Mouse (Mus musculus) hindbrain, embryonic 12.5 days (tissue): ENCODE results near the gene Myo1b. TPM values are rescaled to one million over a fixed set of nuclear protein-coding genes. Genes with fewer than 3 reads are reported as not detected.

ENCODE experiments used
- ATAC-seq: fragments of 200-750 bp; cut with Nextera tagmentation; 2 replicates; pipeline ENCODE4 v1.8.0; 2017; ENCODE audit warnings: moderate TSS enrichment; ENCODE audit not compliant: low FRiP score
- H3K27ac ChIP-seq: fragments of 300-500 bp; sonication (generic); 2 replicates; pipeline ENCODE4 v1.5.1; 2016; ENCODE audit warnings: mild to moderate bottlenecking
- H3K27me3 ChIP-seq: fragments of 300-500 bp; sonication (generic); 2 replicates; pipeline ENCODE4 v1.6.1; 2016; ENCODE audit warnings: mild to moderate bottlenecking
- H3K36me3 ChIP-seq: fragments of 300-500 bp; sonication (generic); 2 replicates; pipeline ENCODE4 v1.6.1; 2016; ENCODE audit warnings: mild to moderate bottlenecking
- H3K4me1 ChIP-seq: fragments of 300-500 bp; sonication (generic); 2 replicates; pipeline ENCODE4 v1.6.1; 2016
- H3K4me2 ChIP-seq: fragments of 300-500 bp; sonication (generic); replicated peaks from 2 replicates; pipeline ENCODE4 v1.6.1; 2016; ENCODE audit warnings: mild to moderate bottlenecking
- H3K4me3 ChIP-seq: fragments of 300-500 bp; sonication (generic); 2 replicates; pipeline ENCODE4 v1.5.1; 2016; ENCODE audit warnings: mild to moderate bottlenecking
- H3K9ac ChIP-seq: fragments of 300-500 bp; sonication (generic); 2 replicates; pipeline ENCODE4 v1.6.1; 2016; ENCODE audit warnings: mild to moderate bottlenecking, moderate library complexity
- H3K9me3 ChIP-seq: fragments of 300-500 bp; sonication (generic); replicated peaks from 2 replicates; pipeline ENCODE4 v1.6.1; 2016; ENCODE audit warnings: mild to moderate bottlenecking
- WGBS: fragments of 180-500 bp; shearing (Covaris S2); methylation state at CpG from one replicate; pipeline ENCODE4 v1.1.7; 2016; 5-methylcytosine and 5-hydroxymethylcytosine counted together
- polyA plus RNA-seq: library from polyadenylated mRNA; unstranded; fragments of >200 nt; fragmentation: Nextera tagmentation; extraction: Ambion mirVana; gene quantifications from 2 replicates; pipeline ENCODE4 v1.2.1, GENCODE M21; 2016

Gene Myo1b
- polyA plus RNA-seq, 1 experiment from 2014 or later, result 110 TPM

DNA sequence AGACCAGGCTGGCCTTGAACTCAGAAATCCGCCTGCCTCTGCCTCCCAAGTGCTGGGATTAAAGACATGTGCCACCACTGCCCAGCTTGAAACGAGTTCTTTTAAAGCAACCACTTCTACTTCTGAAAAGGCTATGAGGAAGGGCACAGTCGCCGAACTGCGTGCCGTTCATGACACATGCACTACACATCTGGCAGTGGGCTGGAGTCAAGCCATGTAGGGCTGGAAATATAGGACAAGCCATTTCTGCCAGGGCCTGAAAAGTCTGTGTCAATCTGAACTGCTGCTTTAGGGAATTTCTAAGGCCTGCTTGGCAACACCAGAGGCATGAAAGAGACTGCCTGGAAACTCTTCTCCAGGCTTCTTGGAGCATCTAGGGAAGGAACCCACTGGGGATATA is 162.2 kb downstream of the Myo1b start:
- Histone ChIP-seq H3K4me1 (no peaks in the 10 kb centered on the region), H3K9ac (no peak overlapping the region), H3K4me3 (no peak overlapping the region), H3K9me3 (no peaks in the 10 kb centered on the region), H3K27ac (no peak overlapping the region), H3K27me3 (no peaks in the 10 kb centered on the region), H3K36me3 (peaks cover 52% of the 10 kb centered on the region), H3K4me2 (no peak overlapping the region)
- ATAC-seq, result no peak
- 90% methylated on average over 6 of the region's 6 CpGs for WGBS

GRCm38 (mm10) chr1:51751006-51751405 is 164.9 kb downstream of the Myo1b start:
- Histone ChIP-seq H3K9me3 (no peaks in the 10 kb centered on the region), H3K36me3 (peaks cover 31% of the 10 kb centered on the region), H3K9ac (no peak overlapping the region), H3K4me2 (no peak overlapping the region), H3K27ac (no peak overlapping the region), H3K4me1 (peaks cover 6% of the 10 kb centered on the region; the same call in 1 of the 2 replicates), H3K27me3 (no peaks in the 10 kb centered on the region), H3K4me3 (no peak overlapping the region)
- 83% methylated on average over 10 of the region's 10 CpGs for WGBS
- no peak for ATAC-seq

GRCm38 (mm10) chr1:51748306-51748705 is 167.6 kb downstream of the Myo1b start:
- 77% methylated on average over 2 of the region's 2 CpGs for WGBS

DNA sequence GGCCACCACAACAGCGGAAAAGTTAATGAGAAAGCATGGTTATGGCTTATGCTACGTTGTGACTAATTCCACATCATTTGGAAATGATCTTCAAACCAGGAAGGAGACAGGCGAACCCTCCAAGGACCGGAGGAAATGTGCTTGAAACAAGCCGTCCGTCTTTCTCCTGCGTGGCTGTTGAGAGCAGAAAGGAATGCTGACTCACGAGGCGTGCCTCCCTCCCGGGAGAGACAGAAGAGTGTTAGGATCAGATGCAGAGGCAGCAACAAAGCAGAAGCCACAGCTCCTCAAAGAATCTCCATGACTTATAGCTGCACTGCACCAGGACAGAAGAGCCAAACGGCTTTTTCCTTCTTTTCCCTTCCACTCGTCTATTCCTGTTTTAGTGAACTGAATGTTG is 168.4 kb downstream of the Myo1b start:
- H3K9me3 ChIP-seq, result no peaks in the 10 kb centered on the region
- ATAC-seq, result no peak
- H3K27me3 ChIP-seq, result no peaks in the 10 kb centered on the region
- H3K36me3 ChIP-seq, result peaks cover 7% of the 10 kb centered on the region
- WGBS, result 34% methylated on average over 12 of the region's 12 CpGs
- H3K4me1 ChIP-seq, result peaks cover 6% of the 10 kb centered on the region; the same call in 1 of the 2 replicates
- no peak overlapping the region for H3K9ac ChIP-seq
- H3K4me2 ChIP-seq, result no peak overlapping the region
- H3K27ac ChIP-seq, result no peak overlapping the region
- no peak overlapping the region for H3K4me3 ChIP-seq

More at GRCm38 (mm10) chr1:51748306-51748705, 167.6 kb downstream of the Myo1b start:
- no peaks in the 10 kb centered on the region for H3K27me3 ChIP-seq
- no peaks in the 10 kb centered on the region for H3K9me3 ChIP-seq
- ATAC-seq, result no peak
- no peak overlapping the region for H3K4me2 ChIP-seq
- H3K9ac ChIP-seq, result no peak overlapping the region
- peaks cover 6% of the 10 kb centered on the region; the same call in 1 of the 2 replicates for H3K4me1 ChIP-seq
- peaks cover 7% of the 10 kb centered on the region for H3K36me3 ChIP-seq
- no peak overlapping the region for H3K4me3 ChIP-seq
- no peak overlapping the region for H3K27ac ChIP-seq

DNA sequence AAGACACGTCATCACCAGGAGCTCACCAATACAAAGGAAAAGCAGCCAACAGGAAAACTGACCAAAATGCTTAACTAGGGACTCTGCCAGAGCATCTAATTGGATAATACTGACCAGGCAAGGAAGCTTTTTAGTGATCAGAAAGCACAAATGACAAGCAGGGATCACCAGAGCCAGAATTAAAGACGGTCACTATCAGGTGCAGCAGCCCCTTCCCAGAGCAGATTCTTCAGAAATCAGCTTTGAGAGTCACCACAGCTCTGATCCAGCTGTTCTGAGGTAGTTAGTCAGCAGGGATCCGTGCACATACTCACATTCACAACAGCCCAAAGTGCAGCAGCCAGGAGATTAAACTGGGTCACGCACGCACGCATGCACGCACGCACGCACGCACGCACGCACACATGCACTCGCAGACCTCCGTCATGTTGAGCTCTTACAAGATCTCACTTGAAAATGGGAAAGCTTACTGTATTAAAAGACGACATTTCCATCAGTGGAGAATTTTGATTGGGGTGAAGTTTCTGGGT is 169.1 kb downstream of the Myo1b start:
- Histone ChIP-seq H3K27ac (no peak overlapping the region), H3K4me3 (no peak overlapping the region), H3K36me3 (peaks cover 7% of the 10 kb centered on the region), H3K27me3 (no peaks in the 10 kb centered on the region), H3K9ac (no peak overlapping the region), H3K4me1 (peaks cover 6% of the 10 kb centered on the region; the same call in 1 of the 2 replicates), H3K4me2 (no peak overlapping the region), H3K9me3 (no peaks in the 10 kb centered on the region)
- 86% methylated on average over 15 of the region's 15 CpGs for WGBS
- no peak for ATAC-seq

GRCm38 (mm10) chr1:51743756-51744425 is 172.0 kb downstream of the Myo1b start:
- 97% methylated on average over 3 of the region's 3 CpGs for WGBS
- H3K36me3 ChIP-seq, result peaks cover 2% of the 10 kb centered on the region
- ATAC-seq, result no peak
- peaks cover 6% of the 10 kb centered on the region; the same call in 1 of the 2 replicates for H3K4me1 ChIP-seq
- H3K27me3 ChIP-seq, result no peaks in the 10 kb centered on the region
- H3K4me3 ChIP-seq, result no peak overlapping the region
- H3K9me3 ChIP-seq, result no peaks in the 10 kb centered on the region
- no peak overlapping the region for H3K27ac ChIP-seq
- no peak overlapping the region for H3K4me2 ChIP-seq
- H3K9ac ChIP-seq, result no peak overlapping the region

GRCm38 (mm10) chr1:51742586-51742985 is 173.3 kb downstream of the Myo1b start:
- Histone ChIP-seq H3K9me3 (no peaks in the 10 kb centered on the region), H3K4me2 (no peak overlapping the region), H3K4me1 (peaks cover 6% of the 10 kb centered on the region; the same call in 1 of the 2 replicates), H3K4me3 (no peak overlapping the region), H3K27ac (no peak overlapping the region), H3K9ac (no peak overlapping the region), H3K36me3 (no peaks in the 10 kb centered on the region), H3K27me3 (no peaks in the 10 kb centered on the region)
- ATAC-seq, result no peak
- 100% methylated on average over 1 of the region's 1 CpGs for WGBS

GRCm38 (mm10) chr1:51740626-51741231 is 175.1 kb downstream of the Myo1b start:
- no peak for ATAC-seq
- 90% methylated on average over 10 of the region's 10 CpGs for WGBS
- H3K9ac ChIP-seq, result no peak overlapping the region

DNA sequence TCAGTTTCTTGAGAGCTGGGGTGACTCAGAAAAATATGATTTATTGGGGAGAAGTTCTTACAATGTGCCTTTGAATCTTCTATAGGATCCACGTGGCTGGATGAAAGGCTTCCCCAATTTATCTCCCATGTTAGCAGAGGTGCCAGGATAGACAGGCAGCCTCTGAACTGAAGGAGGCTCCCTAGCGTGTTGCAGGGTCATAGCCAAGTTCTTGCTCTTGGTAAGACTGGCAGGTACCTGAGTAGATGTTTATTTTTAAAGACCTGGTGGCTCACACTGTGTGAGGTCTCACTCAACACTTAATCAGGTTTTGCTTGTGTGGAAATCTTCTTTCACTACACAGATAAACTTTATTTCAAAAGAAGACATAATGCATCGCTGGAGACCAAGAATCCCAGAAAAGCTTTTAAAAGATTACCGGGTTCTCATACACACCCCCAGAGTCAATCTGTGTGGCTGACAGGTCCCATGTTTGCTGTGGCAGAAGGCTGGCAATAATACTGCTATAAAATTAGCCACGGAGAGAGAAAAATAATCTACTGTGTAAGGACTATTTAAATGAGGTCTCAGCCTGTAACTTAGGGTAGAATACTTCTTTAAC is 176.5 kb downstream of the Myo1b start:
- Histone ChIP-seq H3K27me3 (no peaks in the 10 kb centered on the region), H3K27ac (no peak overlapping the region), H3K36me3 (no peaks in the 10 kb centered on the region), H3K9me3 (no peaks in the 10 kb centered on the region), H3K4me1 (no peaks in the 10 kb centered on the region), H3K9ac (no peak overlapping the region), H3K4me3 (no peak overlapping the region), H3K4me2 (no peak overlapping the region)
- ATAC-seq, result no peak
- 82% methylated on average over 5 of the region's 5 CpGs for WGBS

More at GRCm38 (mm10) chr1:51740626-51741231, 175.1 kb downstream of the Myo1b start:
- Histone ChIP-seq H3K27me3 (no peaks in the 10 kb centered on the region), H3K4me1 (no peaks in the 10 kb centered on the region), H3K9me3 (no peaks in the 10 kb centered on the region), H3K4me2 (no peak overlapping the region), H3K4me3 (no peak overlapping the region), H3K36me3 (no peaks in the 10 kb centered on the region), H3K27ac (no peak overlapping the region)

DNA sequence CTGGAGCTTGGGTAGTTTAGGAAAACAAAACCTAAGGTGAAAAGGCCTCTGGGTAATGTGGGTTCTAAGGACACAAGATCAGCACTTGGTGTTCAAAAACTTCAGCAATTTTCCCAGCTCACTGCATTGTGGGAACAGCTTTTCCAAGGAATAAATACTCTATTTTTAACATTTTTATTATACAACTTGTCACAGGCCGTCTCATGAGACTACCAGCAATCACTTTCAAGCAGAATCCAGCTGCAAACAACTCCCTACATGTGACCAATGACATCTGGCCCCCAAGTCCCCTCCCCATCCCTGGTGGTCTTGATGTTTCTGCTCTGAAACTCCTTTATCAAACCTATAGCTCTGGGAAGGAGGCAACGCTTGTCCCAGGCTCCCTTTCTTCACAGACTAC is 179.0 kb downstream of the Myo1b start:
- Histone ChIP-seq H3K9me3 (peaks cover 3% of the 10 kb centered on the region; the same call in 1 of the 2 replicates), H3K27me3 (no peaks in the 10 kb centered on the region), H3K36me3 (no peaks in the 10 kb centered on the region), H3K4me2 (no peak overlapping the region), H3K4me1 (no peaks in the 10 kb centered on the region), H3K27ac (no peak overlapping the region), H3K9ac (no peak overlapping the region), H3K4me3 (no peak overlapping the region)
- WGBS, result 81% methylated on average over 2 of the region's 2 CpGs
- no peak for ATAC-seq

- Histone ChIP-seq H3K9ac (no peak overlapping the region), H3K36me3 (no peaks in the 10 kb centered on the region), H3K9me3 (peaks cover 6% of the 10 kb centered on the region; the same call in 1 of the 2 replicates), H3K4me1 (no peaks in the 10 kb centered on the region), H3K4me2 (no peak overlapping the region), H3K27ac (no peak overlapping the region), H3K4me3 (no peak overlapping the region), H3K27me3 (no peaks in the 10 kb centered on the region)
- 87% methylated on average over 6 of the region's 6 CpGs for WGBS
- no peak for ATAC-seq
Measured at GRCm38 (mm10) chr1:51734721-51735120, 181.2 kb downstream of the Myo1b start.

DNA sequence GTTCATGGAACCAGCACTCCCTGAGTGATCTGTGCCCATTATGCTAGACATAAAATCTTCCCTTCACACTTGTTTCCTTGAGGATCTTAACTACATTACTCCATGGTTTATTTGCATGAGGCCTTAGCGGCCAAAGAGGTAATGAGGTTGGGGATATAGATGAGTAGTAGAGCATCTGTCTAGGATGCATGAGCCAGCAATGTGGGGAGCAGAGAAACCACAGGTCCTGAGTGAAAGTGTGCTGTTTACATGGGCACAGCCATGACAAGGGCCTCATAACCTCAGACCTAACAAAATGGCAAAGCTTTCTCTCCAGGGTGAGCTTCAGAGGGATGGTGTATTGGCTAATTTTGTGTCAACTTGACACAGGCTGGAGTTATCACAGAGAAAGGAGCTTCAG is 186.5 kb downstream of the Myo1b start:
- Histone ChIP-seq H3K27ac (no peak overlapping the region), H3K27me3 (no peaks in the 10 kb centered on the region), H3K36me3 (no peaks in the 10 kb centered on the region), H3K4me3 (no peak overlapping the region), H3K9ac (no peak overlapping the region), H3K4me1 (no peaks in the 10 kb centered on the region), H3K9me3 (peaks cover 6% of the 10 kb centered on the region; the same call in 1 of the 2 replicates), H3K4me2 (no peak overlapping the region)
- WGBS, result 95% methylated on average over 1 of the region's 1 CpGs
- no peak for ATAC-seq
